Mouse (Mus musculus) myocyte (in vitro differentiated cells): ENCODE results near the gene Uso1.
"Not testable (repeated sequence)": the region's sequence is repeated elsewhere in the genome, so short reads cannot be mapped to it uniquely, and the experiment has no call there.

Source experiments
- E2F4 ChIP-seq: IDR thresholded peaks from one replicate; pipeline ENCODE4 v1.6.1; 2011; ENCODE audit warnings: mild to moderate bottlenecking, control low read depth, moderate library complexity; ENCODE audit not compliant: insufficient read depth
- MAX ChIP-seq: IDR thresholded peaks from one replicate; pipeline ENCODE4 v1.6.1; 2011; ENCODE audit warnings: low read depth, mild to moderate bottlenecking, control low read depth
- MYOG ChIP-seq, 3 experiments: IDR thresholded peaks; one replicate each; pipeline ENCODE4 v1.6.1; 2011; ENCODE audit warnings: control low read depth in 2 of 3, low read depth in 2 of 3, mild to moderate bottlenecking in 2 of 3; ENCODE audit not compliant: insufficient read length in 2 of 3, control insufficient read depth in 1 of 3, insufficient read depth in 1 of 3
- POLR2A ChIP-seq: IDR thresholded peaks from one replicate; pipeline ENCODE4 v1.6.1; 2011; ENCODE audit warnings: low read depth, mild to moderate bottlenecking, control low read depth, moderate library complexity; ENCODE audit not compliant: insufficient read length
- POLR2AphosphoS2 ChIP-seq: IDR thresholded peaks from one replicate; pipeline ENCODE4 v1.6.1; 2011; ENCODE audit warnings: low read depth, control low read depth; ENCODE audit not compliant: insufficient read length
- REST ChIP-seq: IDR thresholded peaks from one replicate; pipeline ENCODE4 v1.6.1; 2011; ENCODE audit warnings: mild to moderate bottlenecking, control low read depth, moderate library complexity; ENCODE audit not compliant: insufficient read depth, insufficient read length
- SRF ChIP-seq: IDR thresholded peaks from one replicate; pipeline ENCODE4 v1.6.1; 2011; ENCODE audit warnings: low read depth; ENCODE audit not compliant: control insufficient read depth, insufficient read length
- TCF12 ChIP-seq: IDR thresholded peaks from one replicate; pipeline ENCODE4 v1.6.1; 2011; ENCODE audit warnings: mild to moderate bottlenecking, control low read depth; ENCODE audit not compliant: poor library complexity, insufficient read depth, severe bottlenecking
- TCF3 ChIP-seq: IDR thresholded peaks from one replicate; pipeline ENCODE4 v1.6.1; 2011; ENCODE audit warnings: low read depth, control low read depth; ENCODE audit not compliant: insufficient read length
- USF1 ChIP-seq: IDR thresholded peaks from one replicate; pipeline ENCODE4 v1.6.1; 2011; ENCODE audit warnings: low read depth, mild to moderate bottlenecking, control low read depth, moderate library complexity

GRCm38 (mm10) chr5:92195716-92196115 is 58.0 kb downstream of the Uso1 start:
- TF ChIP-seq POLR2A; MYOG (IDR thresholded peaks at IDR 0.05; ENCODE audit: control insufficient read depth in 1 of 3, insufficient read depth in 1 of 3, insufficient read length in 2 of 3, low read depth in 2 of 3); TCF3; USF1; MAX; SRF; E2F4; REST; TCF12; POLR2AphosphoS2: not testable (repeated sequence)
